Mouse (Mus musculus): ENCODE measurements around the gene Rnf141.

The Rnf141 gene

GRCm38 (mm10) chr7:110796367-110797051 lies 47.7 kb downstream of the Rnf141 start:
- DNase-seq (ENCODE audit: low read depth, low spot score): no peak

- DNase-seq (ENCODE audit: low read depth, low spot score): no peak
Observed at GRCm38 (mm10) chr7:110794722-110795121, 49.5 kb downstream of the Rnf141 start.

DNA sequence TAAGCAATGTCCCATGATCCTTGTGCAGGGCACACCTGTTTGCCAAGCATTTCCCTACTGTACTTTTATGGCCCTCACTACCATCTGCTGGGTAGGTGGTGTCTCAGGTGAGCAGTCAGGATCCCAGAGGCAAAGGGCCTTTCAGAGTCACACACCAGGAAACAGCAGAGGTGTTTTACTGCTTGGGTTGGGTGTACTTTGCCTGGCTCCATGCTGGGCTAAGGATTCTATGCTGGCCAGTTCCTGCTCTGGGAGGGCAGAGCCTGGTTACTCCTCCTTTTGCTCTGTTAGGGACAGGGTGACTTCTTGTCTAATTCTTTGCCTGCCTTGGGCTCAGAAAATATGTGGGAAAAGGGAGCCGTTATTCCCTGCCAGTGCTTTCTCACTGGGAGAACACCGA lies 51.4 kb downstream of the Rnf141 start:
- DNase-seq (ENCODE audit: low read depth, low spot score): no peak

GRCm38 (mm10) chr7:110792201-110792600 lies 52.1 kb downstream of the Rnf141 start:
- DNase-seq (ENCODE audit: low read depth, low spot score): no peak

- no peak for DNase-seq (ENCODE audit: low read depth, low spot score)
Observed at GRCm38 (mm10) chr7:110790878-110791277, 53.4 kb downstream of the Rnf141 start.

- DNase-seq (ENCODE audit: low read depth, low spot score): no peak
Observed at GRCm38 (mm10) chr7:110787310-110787709, 56.9 kb downstream of the Rnf141 start.

GRCm38 (mm10) chr7:110785741-110786146 lies 58.5 kb downstream of the Rnf141 start:
- no peak for DNase-seq (ENCODE audit: low read depth, low spot score)

GRCm38 (mm10) chr7:110784965-110785364 lies 59.3 kb downstream of the Rnf141 start:
- DNase-seq (ENCODE audit: low read depth, low spot score): no peak

DNA sequence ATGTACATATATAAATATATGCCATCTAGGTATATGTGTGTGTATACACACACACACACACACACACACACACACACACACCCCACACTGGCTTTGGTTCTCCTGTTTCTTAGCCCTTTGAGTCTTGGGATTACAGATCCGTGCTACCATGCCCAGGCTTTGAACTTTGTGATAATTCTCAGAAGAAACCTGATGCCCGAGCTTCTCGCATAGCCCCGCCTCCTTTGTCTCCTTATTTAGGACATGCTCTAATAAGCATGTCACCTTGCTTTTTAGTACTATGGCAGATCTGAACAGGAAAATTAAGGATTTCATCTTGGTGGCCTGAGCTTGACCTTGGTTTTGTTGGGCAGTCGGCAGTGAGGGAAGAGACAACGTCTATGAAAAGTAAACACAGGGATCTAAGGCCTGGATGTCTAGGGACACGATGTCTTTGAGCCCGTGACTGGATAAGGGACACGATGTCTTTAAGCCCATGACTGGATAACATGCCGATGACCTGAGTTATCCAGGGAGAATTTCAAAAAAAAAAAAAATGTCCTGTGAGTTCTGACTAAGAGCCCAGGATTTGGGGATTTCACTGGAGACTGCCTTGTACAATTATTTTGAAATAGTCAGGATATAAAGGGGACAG lies 61.3 kb downstream of the Rnf141 start:
- no peak for DNase-seq (ENCODE audit: low read depth, low spot score)

- DNase-seq (ENCODE audit: low read depth, low spot score): no peak
Observed at GRCm38 (mm10) chr7:110782135-110782534, 62.1 kb downstream of the Rnf141 start.

GRCm38 (mm10) chr7:110781231-110781711 lies 63.0 kb downstream of the Rnf141 start:
- no peak for DNase-seq (ENCODE audit: low read depth, low spot score)

DNA sequence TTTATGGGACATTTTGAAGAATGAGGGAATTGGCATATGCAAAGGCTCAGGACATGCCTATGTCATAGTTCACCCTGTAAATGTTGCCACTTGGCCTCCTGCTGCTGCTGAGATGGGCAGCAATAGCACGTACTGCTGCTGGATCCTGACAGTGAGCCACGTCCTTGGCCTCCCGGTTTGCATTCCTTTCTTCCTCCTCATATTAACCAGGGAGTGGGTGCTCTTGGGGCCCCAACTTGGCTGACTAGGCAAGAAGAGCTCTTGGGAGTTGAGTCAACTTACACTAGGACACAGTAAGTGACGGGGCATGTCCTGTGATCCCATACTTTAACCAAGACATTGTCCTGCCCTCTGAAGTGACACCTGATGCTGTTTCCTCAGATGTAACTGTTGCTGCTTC lies 63.7 kb downstream of the Rnf141 start:
- DNase-seq (ENCODE audit: low read depth, low spot score): no peak

- DNase-seq (ENCODE audit: low read depth, low spot score): peak; percentile 54
Observed at GRCm38 (mm10) chr7:110779605-110780111, 64.6 kb downstream of the Rnf141 start.

DNA sequence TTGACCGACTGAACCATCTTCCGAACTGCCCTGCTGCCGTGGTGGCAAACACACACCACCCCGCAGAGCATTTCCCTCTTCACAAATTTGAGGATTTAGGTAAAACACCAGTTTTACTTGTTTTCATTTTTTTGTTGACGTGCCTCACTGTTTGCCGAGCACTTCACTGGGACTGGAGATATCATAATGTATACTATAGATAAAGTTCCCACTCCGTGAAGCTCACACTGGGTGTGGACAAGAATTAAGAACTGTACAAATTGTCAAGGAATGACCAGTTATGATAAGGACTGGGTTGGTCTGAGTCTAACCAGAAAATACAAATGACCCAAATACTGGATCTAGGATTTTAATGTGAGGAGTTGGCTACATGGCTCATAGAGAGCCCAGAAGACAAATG lies 65.3 kb downstream of the Rnf141 start:
- DNase-seq (ENCODE audit: low read depth, low spot score): no peak

DNA sequence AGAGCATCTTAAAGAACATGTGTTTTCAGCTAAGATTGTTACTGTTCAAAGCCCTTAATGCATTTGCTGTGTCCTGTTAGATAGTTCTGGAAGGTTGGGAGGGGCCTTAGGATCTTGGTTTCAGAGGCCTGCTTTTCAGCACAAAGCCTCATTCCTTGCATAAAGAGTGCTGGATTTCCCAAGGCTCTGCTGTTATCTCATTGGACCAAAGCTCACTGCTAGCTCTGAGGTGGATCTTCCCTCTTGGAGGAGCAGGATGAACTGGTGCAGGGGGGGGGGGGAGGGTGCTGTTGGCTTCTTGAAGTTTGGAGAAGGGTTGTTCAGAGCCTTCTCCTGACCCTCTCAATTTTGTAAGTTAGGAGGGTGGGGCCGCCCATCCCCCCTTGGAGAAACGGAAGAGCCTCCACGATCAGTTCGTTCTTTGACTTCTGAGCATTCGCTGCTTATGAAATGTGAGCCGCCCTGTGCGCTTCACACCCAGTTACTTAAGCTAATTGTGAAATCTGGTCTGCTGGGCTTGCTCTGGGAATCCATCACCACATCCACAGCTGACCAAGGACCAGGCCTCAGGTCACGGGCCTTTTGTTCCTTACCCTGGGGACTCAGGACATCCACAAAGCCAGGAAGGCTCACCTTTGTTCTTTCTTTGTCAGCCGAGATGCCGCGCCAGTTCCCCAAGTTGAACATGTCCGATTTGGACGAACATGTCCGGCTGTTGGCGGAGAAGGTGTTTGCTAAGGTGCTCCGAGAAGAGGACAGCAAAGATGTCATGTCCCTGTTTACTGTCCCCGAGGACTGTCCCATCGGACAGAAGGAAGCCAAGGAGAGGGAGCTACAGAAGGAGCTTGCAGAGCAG lies 66.9 kb downstream of the Rnf141 start:
- no peak for DNase-seq (ENCODE audit: low read depth, low spot score)

- DNase-seq (ENCODE audit: low read depth, low spot score): no peak
Observed at GRCm38 (mm10) chr7:110774674-110775073, 69.6 kb downstream of the Rnf141 start.

GRCm38 (mm10) chr7:110774077-110774476 lies 70.2 kb downstream of the Rnf141 start:
- no peak for DNase-seq (ENCODE audit: low read depth, low spot score)

DNA sequence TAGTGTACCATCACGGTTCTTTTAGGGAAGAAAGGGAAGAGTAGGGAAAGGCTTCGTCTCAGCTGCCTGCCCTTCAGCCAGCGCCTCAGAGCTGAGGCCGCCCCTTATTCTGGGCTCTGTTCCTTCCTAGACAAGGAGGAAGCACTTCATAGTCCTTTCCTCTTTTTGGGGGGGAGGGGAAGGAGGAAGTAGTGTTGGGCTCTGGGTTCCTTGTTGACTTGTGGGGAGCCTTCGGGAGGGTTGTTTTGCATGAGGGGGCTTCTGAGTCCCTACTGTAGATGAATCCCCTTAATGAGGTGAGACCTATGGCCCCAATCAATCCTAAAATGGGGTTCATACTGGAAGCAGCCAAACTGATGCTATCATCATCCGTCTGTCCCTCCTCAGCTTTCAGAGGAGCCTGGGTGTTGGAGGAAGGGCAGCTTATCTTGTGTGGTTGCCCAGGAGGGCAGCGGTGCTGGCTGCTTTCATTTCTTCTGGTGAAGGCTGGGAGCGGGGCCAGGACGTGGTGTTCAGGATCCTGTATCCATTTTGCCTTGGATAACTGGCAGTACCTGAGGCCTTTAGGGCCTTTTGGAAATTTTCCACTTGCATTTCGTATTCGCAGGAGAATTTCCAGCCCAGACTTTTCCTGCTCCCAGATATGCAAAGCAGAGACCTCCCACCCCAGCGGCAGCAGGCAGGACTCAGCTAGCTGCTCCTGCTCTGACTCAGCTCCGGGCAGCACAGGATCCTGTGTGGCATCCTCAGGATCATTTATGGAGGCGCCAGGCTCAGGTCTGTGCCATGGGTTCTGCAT lies 70.9 kb downstream of the Rnf141 start:
- DNase-seq (ENCODE audit: low read depth, low spot score): no peak

DNA sequence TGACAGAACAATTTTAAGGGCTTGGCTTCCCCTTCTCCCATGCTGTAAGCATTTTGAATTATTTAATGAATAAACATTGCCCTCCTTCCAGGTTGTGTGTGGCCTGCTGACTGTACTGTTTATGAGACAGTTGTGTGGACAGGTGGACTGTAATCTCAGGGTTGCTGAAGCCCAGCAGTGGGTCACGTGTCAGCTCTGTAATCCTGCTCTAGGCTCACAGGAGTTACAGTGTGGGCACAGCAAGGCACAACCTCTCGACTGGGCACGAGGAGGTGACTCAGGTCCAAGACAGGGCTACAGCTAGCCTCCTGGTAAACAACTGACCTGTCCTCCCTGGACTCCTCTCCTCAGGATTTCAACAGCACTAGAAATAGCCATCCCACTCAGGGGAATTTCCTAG lies 71.9 kb downstream of the Rnf141 start:
- DNase-seq (ENCODE audit: low read depth, low spot score): no peak

GRCm38 (mm10) chr7:110770949-110771348 lies 73.3 kb downstream of the Rnf141 start:
- DNase-seq (ENCODE audit: low read depth, low spot score): no peak

GRCm38 (mm10) chr7:110769094-110769493 lies 75.2 kb downstream of the Rnf141 start:
- DNase-seq (ENCODE audit: low read depth, low spot score): no peak
